Mouse (Mus musculus): ENCODE data around the gene Scn8a.

GRCm38 (mm10) chr15:100884481-100884880, 14.8 kb downstream of the Scn8a start:
- TF ChIP-seq EP300 (IDR thresholded peaks at IDR 0.05; ENCODE audit: insufficient read depth, low read depth, low read length) = no peak
- no peak for TF ChIP-seq POLR2A (IDR thresholded peaks at IDR 0.05; ENCODE audit: insufficient read depth, low read depth, low read length)

All from heart, adult 2 months (tissue).